Mouse (Mus musculus) intestine, embryonic 14.5 days (tissue): ENCODE results near the gene Ankrd55. TPM values are rescaled to one million over a fixed set of nuclear protein-coding genes. Genes with fewer than 3 reads are reported as not detected.

Experiments used
- ATAC-seq: fragments of 200-750 bp; cut with Nextera tagmentation; replicated peaks from 2 replicates; pipeline ENCODE4 v1.8.0; 2017; ENCODE audit warnings: low read depth, moderate number of reproducible peaks, moderate TSS enrichment, moderate library complexity; ENCODE audit not compliant: low FRiP score, low TSS enrichment
- DNase-seq: peaks from one replicate; pipeline ENCODE4 v3.0.0-alpha.2; 2018; ENCODE audit warnings: low spot score
- H3K27ac ChIP-seq: fragments of 300-500 bp; sonication (generic); 2 replicates; pipeline ENCODE4 v1.5.1; 2014; ENCODE audit warnings: low read depth, mild to moderate bottlenecking, control low read depth
- H3K27me3 ChIP-seq: fragments of 300-500 bp; sonication (generic); replicated peaks from 2 replicates; pipeline ENCODE4 v1.6.1; 2014; ENCODE audit warnings: low read length, control low read depth; ENCODE audit not compliant: control insufficient read depth, insufficient read depth
- H3K36me3 ChIP-seq: fragments of 300-500 bp; sonication (generic); 2 replicates; pipeline ENCODE4 v1.6.1; 2014; ENCODE audit warnings: low read length, control low read depth; ENCODE audit not compliant: control insufficient read depth, insufficient read depth
- H3K4me1 ChIP-seq: fragments of 300-500 bp; sonication (generic); replicated peaks from 2 replicates; pipeline ENCODE4 v1.6.1; 2014; ENCODE audit warnings: low read length, control low read depth, mixed read lengths; ENCODE audit not compliant: control insufficient read depth, insufficient read depth
- H3K4me2 ChIP-seq: fragments of 300-500 bp; sonication (generic); 2 replicates; pipeline ENCODE4 v1.6.1; 2014; ENCODE audit warnings: low read length
- H3K4me3 ChIP-seq: fragments of 300-500 bp; sonication (generic); 2 replicates; pipeline ENCODE4 v1.5.1; 2014; ENCODE audit warnings: low read depth, low read length, control low read depth, mixed read lengths
- H3K9ac ChIP-seq: fragments of 300-500 bp; sonication (generic); 2 replicates; pipeline ENCODE4 v1.6.1; 2014; ENCODE audit warnings: mild to moderate bottlenecking, low read length
- H3K9me3 ChIP-seq: fragments of 300-500 bp; sonication (generic); 2 replicates; pipeline ENCODE4 v1.6.1; 2016; ENCODE audit warnings: low read length, control low read depth; ENCODE audit not compliant: control insufficient read depth
- whole genome bisulfite sequencing: fragments of 180-500 bp; shearing (Covaris S2); extraction: QIAGEN DNeasy Blood & Tissue Kit; methylation state at CpG from one replicate; pipeline ENCODE4 v1.1.7; 2014; 5-methylcytosine and 5-hydroxymethylcytosine counted together
- polyA plus RNA-seq: library from polyadenylated mRNA; unstranded; fragments of >200 nt; fragmentation: Nextera tagmentation; extraction: Ambion mirVana; gene quantifications from 2 replicates; pipeline ENCODE4 v1.2.1, GENCODE M21; 2014

The Ankrd55 gene
- polyA plus RNA-seq, 1 experiment from 2014 or later, result 0.39 TPM

GRCm38 (mm10) chr13:112433271-112433670 lies 145.0 kb downstream of the Ankrd55 start:
- Histone ChIP-seq H3K9ac (no peak overlapping the region), H3K4me2 (no peak overlapping the region), H3K9me3 (no peaks in the 10 kb centered on the region), H3K27ac (no peak overlapping the region), H3K27me3 (no peaks in the 10 kb centered on the region), H3K4me1 (0 out of 2 replicates have a peak, but pooled peaks cover 3% of the 10 kb centered on the region), H3K4me3 (no peak overlapping the region), H3K36me3 (no peaks in the 10 kb centered on the region)
- 52% methylated on average over 5 of the region's 5 CpGs for WGBS
- no peak for ATAC-seq
- DNase-seq, result no peak

Other genes with a start within 250 kb of the Ankrd55 start
- gene Il6st, start 175.6 kb downstream of the Ankrd55 start, polyA plus RNA-seq, result 46.2 and 46.5 TPM in 2 replicates